Mouse (Mus musculus): Measurements from ENCODE around the gene Fhl2. TPM values are rescaled to one million over a fixed set of nuclear protein-coding genes. Genes with fewer than 3 reads are reported as not detected.
"Not testable (repeated sequence)": the region's sequence is repeated elsewhere in the genome, so short reads cannot be mapped to it uniquely, and the experiment has no call there.

Fhl2 gene
- polyA plus RNA-seq, 1 experiment from 2014 or later = 36.9 TPM

DNA sequence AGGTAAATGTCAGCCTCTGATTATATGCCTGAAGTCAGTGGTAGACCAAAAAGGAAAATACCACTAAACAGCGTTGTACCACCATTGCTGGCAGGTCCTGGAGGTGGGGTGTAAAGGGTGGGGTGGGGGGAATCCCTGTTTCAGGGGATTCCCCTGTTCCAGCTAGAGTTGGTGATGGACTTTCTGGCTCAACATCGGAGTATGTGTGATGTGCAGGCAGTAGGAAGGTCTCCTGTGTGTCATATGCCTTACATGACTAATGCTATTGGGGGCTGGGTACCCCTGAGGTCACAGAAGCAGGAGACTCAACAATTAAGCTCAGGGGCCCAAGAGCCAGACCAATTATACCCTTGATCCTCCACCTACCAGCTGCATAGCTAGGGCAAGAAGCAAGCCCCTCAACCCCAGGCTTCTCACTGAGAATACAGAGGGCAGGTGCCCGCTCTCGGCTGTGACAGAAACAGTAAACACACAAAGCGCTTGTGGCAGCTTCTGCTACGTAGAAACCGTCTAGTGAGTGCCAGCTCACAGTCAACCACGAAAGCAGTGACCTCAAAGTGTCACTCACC is 52.4 kb downstream of the Fhl2 start:
- no peaks in the 10 kb centered on the region for H3K9me3 ChIP-seq
- H3K9ac ChIP-seq = no peak overlapping the region
- ATAC-seq (ENCODE audit: borderline replicate concordance, extremely low read depth, low FRiP score, low TSS enrichment) = no peak
- no peak overlapping the region for H3K4me3 ChIP-seq
- no peak overlapping the region for H3K27ac ChIP-seq
- H3K4me2 ChIP-seq = no peak overlapping the region
- H3K4me1 ChIP-seq = peaks cover 12% of the 10 kb centered on the region; the same call in 1 of the 2 replicates
- no peaks in the 10 kb centered on the region for H3K36me3 ChIP-seq
- H3K27me3 ChIP-seq = no peaks in the 10 kb centered on the region
- WGBS = 71% methylated on average over 8 of the region's 8 CpGs

DNA sequence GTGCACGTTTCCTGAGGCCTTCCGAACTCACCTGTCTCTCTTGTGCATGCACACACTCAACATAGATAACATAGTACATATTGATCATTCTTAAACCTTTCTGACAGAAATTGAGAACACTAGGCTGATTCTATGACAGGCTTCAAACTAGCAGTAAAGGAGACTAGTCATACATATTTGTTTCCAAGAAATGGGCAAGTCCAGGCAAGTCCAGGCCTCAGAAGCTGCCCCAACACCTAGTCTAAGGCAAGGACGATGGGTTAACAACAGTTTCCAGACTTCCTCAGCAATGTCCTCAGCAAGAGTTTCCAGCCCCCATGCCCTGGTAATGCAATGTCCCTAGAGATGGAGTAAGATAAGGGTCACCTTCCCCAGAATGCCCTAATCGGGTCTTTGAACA is 53.0 kb downstream of the Fhl2 start:
- ATAC-seq (ENCODE audit: borderline replicate concordance, extremely low read depth, low FRiP score, low TSS enrichment) = no peak
- peaks cover 12% of the 10 kb centered on the region; the same call in 1 of the 2 replicates for H3K4me1 ChIP-seq
- no peaks in the 10 kb centered on the region for H3K27me3 ChIP-seq
- 83% methylated on average over 4 of the region's 4 CpGs for WGBS
- H3K27ac ChIP-seq = no peak overlapping the region
- no peaks in the 10 kb centered on the region for H3K36me3 ChIP-seq
- H3K4me2 ChIP-seq = no peak overlapping the region
- H3K9me3 ChIP-seq = no peaks in the 10 kb centered on the region
- H3K9ac ChIP-seq = no peak overlapping the region
- H3K4me3 ChIP-seq = no peak overlapping the region

DNA sequence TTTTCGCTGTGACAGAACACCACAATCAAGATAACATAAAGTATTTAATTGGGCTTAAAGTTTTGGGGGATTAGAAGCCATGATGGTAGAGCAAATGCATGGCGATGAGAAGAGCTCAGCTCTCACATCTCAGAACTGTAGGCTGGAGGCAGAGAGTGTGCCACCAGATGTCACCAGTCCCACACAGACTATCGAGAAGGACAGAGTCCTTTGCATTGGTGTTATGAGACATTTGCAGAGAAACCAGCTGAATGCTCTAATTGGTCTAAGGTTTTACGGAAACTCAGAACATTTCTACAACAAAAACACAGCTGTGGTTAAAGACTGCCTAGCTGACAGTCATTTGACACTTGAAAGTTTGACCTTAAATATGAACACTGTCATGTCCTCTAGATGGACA is 53.5 kb downstream of the Fhl2 start:
- 74% methylated on average over 4 of the region's 4 CpGs for WGBS
- ATAC-seq (ENCODE audit: borderline replicate concordance, extremely low read depth, low FRiP score, low TSS enrichment) = no peak
- H3K4me1 ChIP-seq = peaks cover 12% of the 10 kb centered on the region; the same call in 1 of the 2 replicates
- H3K4me2 ChIP-seq = no peak overlapping the region
- no peaks in the 10 kb centered on the region for H3K36me3 ChIP-seq
- no peaks in the 10 kb centered on the region for H3K27me3 ChIP-seq
- H3K4me3 ChIP-seq = no peak overlapping the region
- no peak overlapping the region for H3K27ac ChIP-seq
- H3K9me3 ChIP-seq = no peaks in the 10 kb centered on the region
- H3K9ac ChIP-seq = no peak overlapping the region

DNA sequence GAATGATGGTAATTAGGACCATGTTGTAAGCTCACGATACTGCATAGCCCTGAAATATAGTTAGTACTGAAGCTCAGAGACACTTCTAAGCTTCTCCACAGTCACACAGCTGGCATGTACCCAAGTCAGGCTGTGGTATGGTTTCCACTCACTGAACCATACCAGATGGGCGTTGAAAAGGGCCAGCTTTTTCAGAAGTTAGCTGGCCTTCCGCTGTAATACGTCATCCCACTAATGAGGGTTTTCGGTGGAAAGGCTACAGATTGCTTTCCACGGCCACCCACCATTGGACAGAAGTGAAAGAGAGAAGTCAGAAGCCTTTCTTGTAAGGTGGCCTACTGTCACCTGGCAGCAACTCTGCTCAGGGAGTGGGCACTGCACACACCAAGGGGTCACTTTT is 53.9 kb downstream of the Fhl2 start:
- WGBS = 76% methylated on average over 6 of the region's 6 CpGs
- Histone ChIP-seq H3K4me2 (no peak overlapping the region), H3K27ac (no peak overlapping the region), H3K4me3 (no peak overlapping the region), H3K9ac (no peak overlapping the region), H3K36me3 (no peaks in the 10 kb centered on the region), H3K4me1 (peaks cover 12% of the 10 kb centered on the region; the same call in 1 of the 2 replicates), H3K9me3 (no peaks in the 10 kb centered on the region), H3K27me3 (no peaks in the 10 kb centered on the region)
- ATAC-seq (ENCODE audit: borderline replicate concordance, extremely low read depth, low FRiP score, low TSS enrichment) = no peak

DNA sequence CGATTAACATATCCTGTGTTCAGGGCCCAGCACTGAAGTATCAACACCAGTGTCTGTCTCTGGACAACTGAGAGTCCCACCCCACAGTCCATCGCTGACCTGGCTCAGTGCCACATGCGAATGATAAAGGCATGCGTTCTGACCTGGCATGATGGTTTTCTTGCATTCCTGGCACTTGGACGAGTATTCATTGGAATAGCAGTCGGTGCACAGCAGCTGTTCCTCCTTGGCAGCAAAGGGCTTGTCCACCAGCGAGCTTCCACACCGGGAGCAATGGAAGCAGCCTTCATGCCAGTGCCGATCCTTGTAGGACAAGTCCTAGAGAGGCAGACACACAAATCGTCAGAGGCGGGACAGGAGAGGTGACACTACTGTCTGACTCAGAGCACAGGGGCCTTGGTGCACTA is 55.2 kb downstream of the Fhl2 start:
- no peak overlapping the region for H3K9ac ChIP-seq
- WGBS = 45% methylated on average over 11 of the region's 11 CpGs

DNA sequence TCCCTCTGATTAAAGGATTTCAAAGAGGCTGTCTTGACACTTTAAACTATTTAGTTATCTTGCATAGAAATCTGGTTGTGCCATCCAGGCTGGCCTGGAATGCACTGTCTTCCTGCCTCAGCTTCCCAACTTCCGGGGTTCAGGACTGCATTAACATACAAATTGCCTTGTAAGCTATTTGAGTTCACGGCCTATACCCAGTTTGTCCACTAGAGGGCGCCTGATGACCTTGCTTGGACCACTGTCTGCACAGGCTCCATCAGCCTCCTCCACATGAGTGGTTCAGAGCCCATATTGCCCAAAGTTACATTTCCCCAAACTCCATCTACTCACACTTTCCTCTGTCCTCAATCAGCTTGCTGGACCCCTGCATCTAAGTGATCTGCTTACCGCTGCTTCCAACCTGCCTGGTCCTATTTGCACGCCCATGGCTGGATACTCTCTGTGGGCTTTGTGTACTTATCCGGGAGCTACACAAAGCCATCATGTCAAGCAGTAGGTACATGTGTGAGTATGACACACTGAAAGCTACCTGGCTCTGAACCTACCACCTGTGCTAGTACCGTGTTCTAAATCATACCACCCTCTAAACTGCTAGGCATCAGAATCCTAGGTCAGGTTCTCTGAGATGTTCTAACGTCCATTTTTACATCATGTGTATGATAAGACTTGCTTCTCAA is 57.1 kb downstream of the Fhl2 start:
- Histone ChIP-seq H3K9me3 (no peaks in the 10 kb centered on the region), H3K9ac (no peak overlapping the region), H3K4me2 (no peak overlapping the region), H3K36me3 (no peaks in the 10 kb centered on the region), H3K27ac (no peak overlapping the region), H3K27me3 (no peaks in the 10 kb centered on the region), H3K4me1 (peaks cover 9% of the 10 kb centered on the region; the same call in 1 of the 2 replicates), H3K4me3 (no peak overlapping the region)
- WGBS = 51% methylated on average over 8 of the region's 8 CpGs
- peak; percentile 53; the same call in 1 of the 2 replicates for ATAC-seq (ENCODE audit: borderline replicate concordance, extremely low read depth, low FRiP score, low TSS enrichment)

More for the DNA sequence above, 55.2 kb downstream of the Fhl2 start:
- Histone ChIP-seq H3K36me3 (no peaks in the 10 kb centered on the region), H3K27ac (no peak overlapping the region), H3K9me3 (no peaks in the 10 kb centered on the region), H3K27me3 (no peaks in the 10 kb centered on the region), H3K4me2 (no peak overlapping the region), H3K4me3 (no peak overlapping the region), H3K4me1 (peaks cover 12% of the 10 kb centered on the region; the same call in 1 of the 2 replicates)
- peak; percentile 40; the same call in 1 of the 2 replicates for ATAC-seq (ENCODE audit: borderline replicate concordance, extremely low read depth, low FRiP score, low TSS enrichment)

DNA sequence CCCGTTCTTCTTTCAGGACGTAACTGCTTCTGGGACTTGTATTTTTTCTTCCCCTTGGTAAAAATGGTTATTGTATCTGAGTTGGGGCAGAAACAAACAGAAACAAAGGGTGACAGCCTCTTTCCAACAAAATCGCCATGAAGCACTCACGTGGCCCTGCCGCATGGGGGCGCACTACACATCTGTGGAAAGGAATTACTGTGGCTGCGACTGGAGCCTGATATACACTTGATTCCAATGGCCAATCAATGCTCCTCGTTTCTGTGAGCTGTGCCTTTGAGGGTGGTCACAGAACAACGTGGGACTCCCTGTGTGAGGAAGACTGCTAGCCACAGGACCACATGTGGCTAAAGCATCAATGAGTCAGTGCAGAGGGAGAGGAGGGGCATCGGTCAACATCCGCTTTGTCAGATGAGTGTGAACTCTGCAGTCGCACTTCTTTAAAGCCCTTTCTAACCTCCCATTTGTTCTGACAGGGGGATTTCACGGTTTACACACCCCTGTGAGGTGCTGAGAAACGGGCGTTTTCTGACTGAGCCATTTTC is 58.4 kb downstream of the Fhl2 start:
- no peaks in the 10 kb centered on the region for H3K36me3 ChIP-seq
- H3K9me3 ChIP-seq = no peaks in the 10 kb centered on the region
- ATAC-seq (ENCODE audit: borderline replicate concordance, extremely low read depth, low FRiP score, low TSS enrichment) = no peak
- H3K4me2 ChIP-seq = no peak overlapping the region
- no peak overlapping the region for H3K9ac ChIP-seq
- H3K27me3 ChIP-seq = no peaks in the 10 kb centered on the region
- 68% methylated on average over 15 of the region's 15 CpGs for WGBS
- no peak overlapping the region for H3K27ac ChIP-seq
- no peak overlapping the region for H3K4me3 ChIP-seq
- H3K4me1 ChIP-seq = peaks cover 9% of the 10 kb centered on the region; the same call in 1 of the 2 replicates

DNA sequence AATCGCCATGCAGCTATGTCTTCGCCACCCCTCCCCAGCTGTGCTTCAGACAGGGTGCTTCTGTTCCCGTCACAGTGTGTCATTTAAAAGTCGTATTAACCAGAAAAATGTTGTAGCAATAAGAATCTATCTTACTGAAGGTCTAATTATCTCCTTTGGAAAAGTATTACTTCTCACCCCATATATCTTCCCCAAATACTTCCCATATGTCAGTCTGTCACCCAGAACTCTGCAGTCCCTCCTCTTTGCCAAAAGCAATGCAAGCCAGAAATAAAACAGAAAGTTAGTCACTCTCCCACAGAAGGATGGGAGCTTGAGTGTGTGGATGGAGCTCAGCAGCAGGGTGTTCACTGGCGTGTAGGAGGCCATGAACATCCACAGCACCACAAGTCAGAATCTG is 59.5 kb downstream of the Fhl2 start:
- no peak for ATAC-seq (ENCODE audit: borderline replicate concordance, extremely low read depth, low FRiP score, low TSS enrichment)
- H3K4me3 ChIP-seq = no peak overlapping the region
- no peak overlapping the region for H3K4me2 ChIP-seq
- 73% methylated on average over 5 of the region's 5 CpGs for WGBS
- H3K36me3 ChIP-seq = no peaks in the 10 kb centered on the region
- no peak overlapping the region for H3K9ac ChIP-seq
- no peaks in the 10 kb centered on the region for H3K9me3 ChIP-seq
- peaks cover 9% of the 10 kb centered on the region; the same call in 1 of the 2 replicates for H3K4me1 ChIP-seq
- no peak overlapping the region for H3K27ac ChIP-seq
- no peaks in the 10 kb centered on the region for H3K27me3 ChIP-seq

DNA sequence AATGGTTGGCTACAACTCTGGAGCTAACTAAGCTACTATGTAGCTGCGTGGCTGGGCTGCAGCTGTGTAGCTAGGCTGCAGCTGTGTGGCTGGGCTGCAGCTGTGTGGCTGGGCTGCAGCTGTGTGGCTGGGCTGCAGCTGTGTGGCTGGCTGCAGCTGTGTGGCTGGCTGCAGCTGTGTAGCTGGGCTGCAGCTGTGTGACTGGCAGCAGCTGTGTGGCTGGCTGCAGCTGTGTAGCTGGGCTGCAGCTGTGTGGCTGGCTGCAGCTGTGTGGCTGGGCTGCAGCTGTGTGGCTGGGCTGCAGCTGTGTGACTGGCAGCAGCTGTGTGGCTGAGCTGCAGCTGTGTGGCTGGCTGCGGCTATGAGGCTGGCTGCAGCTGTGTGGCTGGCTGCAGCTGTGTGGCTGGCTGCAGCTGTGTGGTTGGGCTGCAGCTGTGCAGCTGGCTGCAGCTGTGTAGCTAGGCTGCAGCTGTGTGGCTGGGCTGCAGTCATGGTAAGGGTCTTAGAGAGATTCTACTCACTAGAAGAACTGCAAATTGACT is 60.2 kb downstream of the Fhl2 start:
- H3K9me3 ChIP-seq; H3K4me2 ChIP-seq; H3K9ac ChIP-seq; H3K4me3 ChIP-seq; H3K4me1 ChIP-seq; H3K36me3 ChIP-seq; H3K27me3 ChIP-seq; ATAC-seq (ENCODE audit: borderline replicate concordance, extremely low read depth, low FRiP score, low TSS enrichment); H3K27ac ChIP-seq: not testable (repeated sequence)
- 86% methylated on average over 2 of the region's 2 CpGs for WGBS

DNA sequence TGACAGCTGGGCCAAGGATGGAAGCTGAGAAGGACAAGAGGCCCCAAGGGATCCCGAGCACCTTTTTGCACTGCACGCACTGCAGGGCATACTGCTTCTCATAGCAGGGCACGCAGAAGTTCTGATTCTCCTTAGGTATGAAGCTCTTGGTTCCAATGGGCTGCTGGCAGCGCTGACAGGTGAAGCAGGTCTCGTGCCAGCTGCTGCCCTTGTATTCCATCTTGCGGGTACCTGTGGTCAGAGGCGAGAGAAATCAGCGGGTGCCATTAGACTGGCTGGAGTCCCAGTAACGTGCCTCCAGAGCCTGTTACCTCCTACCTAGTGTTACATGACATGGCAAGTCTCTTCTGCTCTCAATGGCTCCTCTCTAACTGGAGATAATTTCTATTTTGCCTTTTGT is 65.2 kb downstream of the Fhl2 start:
- 85% methylated on average over 9 of the region's 9 CpGs for WGBS
- H3K36me3 ChIP-seq = no peaks in the 10 kb centered on the region
- H3K9ac ChIP-seq = no peak overlapping the region
- H3K4me1 ChIP-seq = no peaks in the 10 kb centered on the region
- no peak overlapping the region for H3K27ac ChIP-seq
- no peak overlapping the region for H3K4me2 ChIP-seq
- no peak for ATAC-seq (ENCODE audit: borderline replicate concordance, extremely low read depth, low FRiP score, low TSS enrichment)
- no peaks in the 10 kb centered on the region for H3K9me3 ChIP-seq
- no peaks in the 10 kb centered on the region for H3K27me3 ChIP-seq
- H3K4me3 ChIP-seq = no peak overlapping the region

DNA sequence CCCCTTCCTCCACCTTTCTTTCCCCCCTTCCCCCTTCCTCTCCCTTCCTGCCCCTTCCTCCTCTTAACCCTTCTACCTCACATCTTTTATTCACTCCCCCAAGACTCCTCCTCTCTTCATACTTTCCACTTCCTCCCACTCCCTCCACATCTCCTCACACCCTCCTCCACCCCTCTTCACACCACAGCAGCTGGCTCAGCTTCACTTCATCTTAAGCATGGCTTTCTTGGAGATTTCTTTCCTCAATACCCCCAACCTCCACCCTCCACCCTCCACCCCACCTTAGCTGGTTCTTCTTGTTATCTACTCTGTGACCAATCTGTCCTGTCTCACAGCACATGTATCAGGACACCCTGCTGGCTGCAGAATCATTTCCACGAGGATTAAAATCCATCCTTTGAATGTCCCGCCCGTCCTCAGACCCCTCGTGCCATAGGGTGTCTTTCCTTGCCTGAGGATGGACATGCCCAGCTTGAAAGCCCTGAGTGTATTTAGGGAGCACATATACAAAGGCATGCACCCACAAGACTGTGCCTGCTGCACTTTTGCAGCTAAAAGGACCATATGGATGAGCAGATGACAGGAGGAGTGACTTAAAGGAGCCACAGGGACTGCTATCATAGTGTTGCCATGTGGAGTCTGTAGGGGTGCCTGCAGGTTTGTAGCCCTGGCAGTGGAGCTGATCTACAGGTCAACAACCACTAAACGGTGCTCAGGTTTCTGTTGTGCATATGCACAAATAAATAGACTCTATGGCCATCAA is 66.4 kb downstream of the Fhl2 start:
- Histone ChIP-seq H3K27me3 (no peaks in the 10 kb centered on the region), H3K27ac (no peak overlapping the region), H3K36me3 (no peaks in the 10 kb centered on the region), H3K4me1 (no peaks in the 10 kb centered on the region), H3K4me2 (no peak overlapping the region), H3K4me3 (no peak overlapping the region), H3K9me3 (no peaks in the 10 kb centered on the region), H3K9ac (no peak overlapping the region)
- whole genome bisulfite sequencing = 51% methylated on average over 5 of the region's 5 CpGs
- no peak for ATAC-seq (ENCODE audit: borderline replicate concordance, extremely low read depth, low FRiP score, low TSS enrichment)

Data from lung, embryonic 15.5 days (tissue).